Comparison of ENCODE assay signal across 8 mouse cellular contexts in genomic region chr7:75913952-75914351, GRCm38 (mm10).
A peak's percentile ranks its signal among the peaks of the same experiment; 100 is the strongest.
DNase-seq lines count a peak whose midpoint lies in the region; ATAC-seq lines count a peak whose summit lies in the region.

No protein-coding gene starts in this region.

- intact Hi-C loops in left cerebral cortex, postnatal 10 days (cut with DNase I), result no loop called here

- ATAC-seq in activated CD4-positive, CD25-positive, alpha-beta regulatory T cell, adult 4 months, result peak; percentile 16
- ATAC-seq in common myeloid progenitor, adult 5-6 weeks (replicated peaks; ENCODE audit: low read depth, poor library complexity, severe bottlenecking), result peak; percentile 93
- peak; percentile 91 for ATAC-seq in megakaryocyte-erythroid progenitor cell, adult 5-6 weeks (replicated peaks; ENCODE audit: low FRiP score, low TSS enrichment, poor library complexity, severe bottlenecking)

- peak; percentile 43 to 55 for DNase-seq in gastrocnemius, adult 8-10 months (ENCODE audit: low spot score in 2 of 2)
- peak; percentile 64 for DNase-seq in hindlimb bud, embryonic 11.5 days (ENCODE audit: extremely low spot score, low read depth, low spot score)
- DNase-seq in left cerebral cortex, postnatal 10 days (ENCODE audit: extremely low spot score in 1 of 2, low spot score in 2 of 2), result peak; percentile 49 to 83
- peak; percentile 70 to 83 for DNase-seq in right cerebral cortex, postnatal 10 days (ENCODE audit: low spot score in 2 of 2)
- DNase-seq in urinary bladder, postnatal 14 days (ENCODE audit: low spot score), result peak; percentile 79

Comparison
In these comparisons a context has a peak if more than half of its experiments do, and no peak if none do; other contexts are left out.
1. Peak in every context shown above with its lines: DNase-seq and ATAC-seq.
2. ATAC-seq: peak in every context shown above with its lines; median percentile 93 in common myeloid progenitor, adult 5-6 weeks; 91 in megakaryocyte-erythroid progenitor cell, adult 5-6 weeks; 16 in activated CD4-positive, CD25-positive, alpha-beta regulatory T cell, adult 4 months.